Mouse (Mus musculus) adrenal gland, postnatal 10 days (tissue): Measurements from ENCODE around the gene Brpf1. TPM values are rescaled to one million over a fixed set of nuclear protein-coding genes. Genes with fewer than 3 reads are reported as not detected.

ENCODE experiments used
- DNase-seq: peaks from one replicate; pipeline ENCODE4 v3.0.0; 2021; ENCODE audit warnings: mixed read lengths
- total RNA-seq, 2 experiments: library from RNA; stranded (reverse); gene quantifications; 2 replicates each; pipeline ENCODE4 v1.2.3; 2021

Gene Brpf1
- total RNA-seq, 2 experiments from 2014 or later = 32.6 to 37.2 TPM

GRCm38 (mm10) chr6:113361476-113361875, 54.5 kb downstream of the Brpf1 start:
- DNase-seq = no peak

GRCm38 (mm10) chr6:113362241-113362640, 55.3 kb downstream of the Brpf1 start:
- no peak for DNase-seq

GRCm38 (mm10) chr6:113364518-113365135, 57.7 kb downstream of the Brpf1 start:
- peak; percentile 42 for DNase-seq

GRCm38 (mm10) chr6:113366639-113367038, 59.7 kb downstream of the Brpf1 start:
- no peak for DNase-seq

- DNase-seq = no peak
These were observed 60.6 kb downstream of the Brpf1 start for GRCm38 (mm10) chr6:113367574-113367973.

GRCm38 (mm10) chr6:113368124-113368523, 61.2 kb downstream of the Brpf1 start:
- DNase-seq = no peak

GRCm38 (mm10) chr6:113368577-113368976, 61.6 kb downstream of the Brpf1 start:
- no peak for DNase-seq

- DNase-seq = no peak
These were observed 63.4 kb downstream of the Brpf1 start for GRCm38 (mm10) chr6:113370194-113370929.

- peak; percentile 44 for DNase-seq
These were observed 66.6 kb downstream of the Brpf1 start for GRCm38 (mm10) chr6:113373491-113373890.

Other genes starting within 250 kb of the Brpf1 start
- 100 to 1,000 TPM in 1 of 2 experiments, 10 to 100 TPM in 1; 84.7 to 117 TPM for gene Setd5, start 229.8 kb upstream of the Brpf1 start, total RNA-seq
- 1 to 10 TPM; 3.2 to 4.8 TPM for gene Lhfpl4, start 111.8 kb upstream of the Brpf1 start, total RNA-seq
- 10 to 100 TPM; 27.4 to 35.3 TPM for gene Mtmr14, start 69.3 kb upstream of the Brpf1 start, total RNA-seq
- gene Cpne9, start 24.8 kb upstream of the Brpf1 start, total RNA-seq = 1 to 10 TPM in 1 of 2 experiments, under 1 TPM in 1; 0.90 to 1.2 TPM
- 10 to 100 TPM; 11.9 to 12.0 TPM for gene Ogg1, start 19.8 kb downstream of the Brpf1 start, total RNA-seq
- 10 to 100 TPM; 47.1 to 50.3 TPM for gene Camk1, start 36.8 kb downstream of the Brpf1 start, total RNA-seq
- 10 to 100 TPM; 30.5 to 37.1 TPM for gene Tada3, start 70.7 kb downstream of the Brpf1 start, total RNA-seq
- 100 to 1,000 TPM; 181 to 183 TPM for gene Arpc4, start 71.0 kb downstream of the Brpf1 start, total RNA-seq
- gene Ttll3, start 82.1 kb downstream of the Brpf1 start, total RNA-seq = 1 to 10 TPM; 1.8 to 4.3 TPM
- 10 to 100 TPM; 16.4 to 24.4 TPM for gene Rpusd3, start 112.2 kb downstream of the Brpf1 start, total RNA-seq
- 100 to 1,000 TPM; 397 to 418 TPM for gene Cidec, start 128.6 kb downstream of the Brpf1 start, total RNA-seq
- 10 to 100 TPM; 47.6 to 48.4 TPM for gene Jagn1, start 135.4 kb downstream of the Brpf1 start, total RNA-seq
- gene Il17re, start 151.3 kb downstream of the Brpf1 start, total RNA-seq = 1 to 10 TPM; 1.1 to 1.5 TPM
- 10 to 100 TPM; 22.6 to 25.0 TPM for gene Il17rc, start 164.3 kb downstream of the Brpf1 start, total RNA-seq
- gene Creld1, start 176.2 kb downstream of the Brpf1 start, total RNA-seq = 10 to 100 TPM; 35.8 to 43.1 TPM
- under 1 TPM; 0.30 to 0.55 TPM for gene Prrt3, start 194.8 kb downstream of the Brpf1 start, total RNA-seq
- 10 to 100 TPM; 76.9 to 81.2 TPM for gene Emc3, start 224.5 kb downstream of the Brpf1 start, total RNA-seq
- gene Fancd2, start 224.5 kb downstream of the Brpf1 start, total RNA-seq = 1 to 10 TPM; 5.0 to 7.0 TPM